Mouse (Mus musculus) intestine, postnatal 0 days (tissue): ENCODE measurements around the gene Fbrs. TPM values are rescaled to one million over a fixed set of nuclear protein-coding genes. Genes with fewer than 3 reads are reported as not detected.
A peak's percentile ranks its signal among the peaks of the same experiment; 100 is the strongest.
"Not testable (repeated sequence)": the region's sequence is repeated elsewhere in the genome, so short reads cannot be mapped to it uniquely, and the experiment has no call there.

Experiments used
- ATAC-seq: fragments of 200-750 bp; cut with Nextera tagmentation; 2 replicates; pipeline ENCODE4 v1.8.0; 2017; ENCODE audit warnings: mild to moderate bottlenecking, moderate TSS enrichment, moderate library complexity
- H3K27ac ChIP-seq: fragments of 300-500 bp; sonication (generic); 2 replicates; pipeline ENCODE4 v1.5.1; 2014; ENCODE audit warnings: mild to moderate bottlenecking, low read depth, low read length, moderate library complexity
- H3K27me3 ChIP-seq: fragments of 300-500 bp; sonication (generic); replicated peaks from 2 replicates; pipeline ENCODE4 v1.6.1; 2014; ENCODE audit warnings: low read length, mixed read lengths; ENCODE audit not compliant: control insufficient read depth, insufficient read depth
- H3K36me3 ChIP-seq: fragments of 300-500 bp; sonication (generic); 2 replicates; pipeline ENCODE4 v1.6.1; 2014; ENCODE audit warnings: mild to moderate bottlenecking, moderate library complexity; ENCODE audit not compliant: control insufficient read depth, insufficient read depth
- H3K4me1 ChIP-seq: fragments of 300-500 bp; sonication (generic); replicated peaks from 2 replicates; pipeline ENCODE4 v1.6.1; 2014; ENCODE audit warnings: antibody characterized with exemption, low read length, mixed read lengths; ENCODE audit not compliant: control insufficient read depth, insufficient read depth
- H3K4me2 ChIP-seq: fragments of 300-500 bp; sonication (generic); replicated peaks from 2 replicates; pipeline ENCODE4 v1.6.1; 2014; ENCODE audit warnings: low read depth, mild to moderate bottlenecking, moderate library complexity
- H3K4me3 ChIP-seq: fragments of 300-500 bp; sonication (generic); 2 replicates; pipeline ENCODE4 v1.5.1; 2014; ENCODE audit warnings: low read depth, low read length
- H3K9ac ChIP-seq: fragments of 300-500 bp; sonication (generic); 2 replicates; pipeline ENCODE4 v1.6.1; 2014; ENCODE audit warnings: mild to moderate bottlenecking, low read depth, low read length
- H3K9me3 ChIP-seq: fragments of 300-500 bp; sonication (generic); 2 replicates; pipeline ENCODE4 v1.6.1; 2016; ENCODE audit warnings: mixed run types; ENCODE audit not compliant: control insufficient read depth
- CTCF ChIP-seq: sonication (generic); IDR thresholded peaks from 2 replicates; pipeline ENCODE4 v1.5.1; 2016; ENCODE audit warnings: low read depth, mild to moderate bottlenecking, control low read depth, antibody characterized with exemption, moderate library complexity
- WGBS: fragments of 180-500 bp; shearing (Covaris S2); extraction: QIAGEN DNeasy Blood & Tissue Kit; methylation state at CpG from one replicate; pipeline ENCODE4 v1.1.7; 2014; 5-methylcytosine and 5-hydroxymethylcytosine counted together
- polyA plus RNA-seq: library from polyadenylated mRNA; unstranded; fragments of >200 nt; fragmentation: Nextera tagmentation; extraction: Ambion mirVana; gene quantifications from 2 replicates; pipeline ENCODE4 v1.2.1, GENCODE M21; 2015

Fbrs gene
- polyA plus RNA-seq, 1 experiment from 2014 or later: 8.1 TPM

DNA sequence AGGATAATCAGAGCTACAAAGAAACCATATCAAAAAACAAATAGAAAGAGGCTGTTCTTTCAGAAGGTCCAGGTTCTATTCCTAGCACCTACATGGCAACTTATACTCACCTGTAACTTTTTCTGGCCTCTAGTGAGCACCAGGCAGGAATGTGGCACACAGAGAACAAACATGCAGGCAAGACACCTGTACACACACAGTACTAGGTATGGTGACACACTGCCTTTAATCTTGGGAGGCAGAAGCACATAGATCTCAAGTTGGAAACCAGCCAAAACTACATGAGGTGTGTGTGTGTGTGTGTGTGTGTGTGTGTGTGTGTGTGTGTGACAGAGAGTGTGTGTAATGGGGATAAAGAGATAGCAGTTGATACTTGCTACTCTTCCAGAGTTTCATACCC lies 15.6 kb downstream of the Fbrs start:
- no peaks in the 10 kb centered on the region for H3K9me3 ChIP-seq
- no peak for TF ChIP-seq CTCF
- no peak overlapping the region for H3K27ac ChIP-seq
- no peak for ATAC-seq
- H3K4me1 ChIP-seq: no peaks in the 10 kb centered on the region
- no peak overlapping the region for H3K9ac ChIP-seq
- H3K4me2 ChIP-seq: no peak overlapping the region
- H3K36me3 ChIP-seq: peaks cover 27% of the 10 kb centered on the region
- no peak overlapping the region for H3K4me3 ChIP-seq
- H3K27me3 ChIP-seq: no peaks in the 10 kb centered on the region

DNA sequence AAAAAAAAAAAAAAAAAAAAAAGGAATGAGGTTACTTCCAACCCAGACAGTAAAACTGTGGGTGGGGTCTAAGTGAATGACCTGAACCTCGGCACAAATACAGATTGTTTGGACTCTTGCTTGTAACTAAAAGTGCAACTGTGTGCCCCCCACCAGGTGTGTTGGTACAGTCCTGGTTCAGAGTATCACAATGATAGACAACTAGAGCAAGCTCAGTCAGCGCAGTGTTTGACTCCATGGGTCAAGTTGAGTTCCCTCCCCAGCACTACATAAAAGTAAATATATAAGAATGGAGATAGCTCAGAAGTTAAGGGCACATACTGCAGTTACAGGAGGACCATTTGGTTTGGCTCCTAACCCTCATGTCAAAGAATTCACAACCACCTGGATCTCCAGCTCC lies 18.4 kb downstream of the Fbrs start:
- Histone ChIP-seq H3K36me3 (0 out of 2 replicates have a peak, but pooled peaks cover under 1% of the 10 kb centered on the region), H3K27me3 (no peaks in the 10 kb centered on the region), H3K4me1 (no peaks in the 10 kb centered on the region), H3K9ac (no peak overlapping the region), H3K27ac (no peak overlapping the region), H3K4me2 (no peak overlapping the region), H3K4me3 (no peak overlapping the region), H3K9me3 (no peaks in the 10 kb centered on the region)
- no peak for ATAC-seq
- TF ChIP-seq CTCF: no peak
- 57% methylated on average over 2 of the region's 2 CpGs for WGBS

DNA sequence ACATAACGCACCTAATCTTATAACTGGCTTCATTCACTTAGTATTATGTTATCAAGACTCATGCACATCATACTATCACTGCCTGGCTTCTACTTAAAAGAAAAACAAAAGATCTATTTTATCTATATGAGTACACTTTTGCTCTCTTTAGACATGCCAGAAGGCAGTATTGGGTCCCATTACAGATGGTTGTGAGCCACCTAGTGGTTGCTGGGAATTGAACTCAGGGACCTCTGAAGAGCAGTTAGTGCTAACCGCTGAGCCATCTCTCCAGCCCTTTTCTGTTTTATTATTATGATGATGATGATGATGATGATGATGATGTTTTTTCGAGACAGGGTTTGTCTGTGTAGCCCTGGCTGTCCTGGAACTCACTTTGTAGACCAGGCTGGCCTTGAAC lies 19.4 kb downstream of the Fbrs start:
- Histone ChIP-seq H3K27ac (no peak overlapping the region), H3K4me3 (no peak overlapping the region), H3K4me2 (no peak overlapping the region), H3K9me3 (no peaks in the 10 kb centered on the region), H3K27me3 (no peaks in the 10 kb centered on the region), H3K9ac (no peak overlapping the region), H3K4me1 (no peaks in the 10 kb centered on the region), H3K36me3 (no peaks in the 10 kb centered on the region)
- ATAC-seq: no peak
- peak; percentile 72 for TF ChIP-seq CTCF
- WGBS: 44% methylated on average over 3 of the region's 3 CpGs

DNA sequence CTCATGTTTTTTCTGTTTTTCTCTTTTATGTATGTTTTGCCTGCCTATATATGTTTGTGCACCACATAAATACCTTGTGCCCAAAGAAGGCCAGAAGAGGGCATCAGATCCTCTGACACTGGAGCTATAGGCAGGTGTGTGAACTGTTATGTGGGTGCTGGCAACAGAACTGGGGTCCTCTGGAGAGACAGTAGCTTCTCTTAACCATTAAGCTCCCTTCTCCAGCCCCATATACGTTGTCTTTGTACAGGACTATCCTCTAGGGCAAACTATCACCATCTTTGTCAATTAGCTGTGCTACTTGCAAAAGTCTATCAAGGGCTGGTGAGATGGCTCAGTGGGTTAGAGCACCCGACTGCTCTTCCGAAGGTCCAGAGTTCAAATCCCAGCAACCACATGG lies 29.3 kb downstream of the Fbrs start:
- Histone ChIP-seq H3K36me3 (no peaks in the 10 kb centered on the region), H3K27ac (no peak overlapping the region), H3K4me2 (no peak overlapping the region), H3K4me3 (no peak overlapping the region), H3K27me3 (no peaks in the 10 kb centered on the region), H3K9me3 (no peaks in the 10 kb centered on the region), H3K4me1 (no peaks in the 10 kb centered on the region), H3K9ac (no peak overlapping the region)
- no peak for TF ChIP-seq CTCF
- 96% methylated on average over 3 of the region's 3 CpGs for WGBS
- ATAC-seq: no peak

DNA sequence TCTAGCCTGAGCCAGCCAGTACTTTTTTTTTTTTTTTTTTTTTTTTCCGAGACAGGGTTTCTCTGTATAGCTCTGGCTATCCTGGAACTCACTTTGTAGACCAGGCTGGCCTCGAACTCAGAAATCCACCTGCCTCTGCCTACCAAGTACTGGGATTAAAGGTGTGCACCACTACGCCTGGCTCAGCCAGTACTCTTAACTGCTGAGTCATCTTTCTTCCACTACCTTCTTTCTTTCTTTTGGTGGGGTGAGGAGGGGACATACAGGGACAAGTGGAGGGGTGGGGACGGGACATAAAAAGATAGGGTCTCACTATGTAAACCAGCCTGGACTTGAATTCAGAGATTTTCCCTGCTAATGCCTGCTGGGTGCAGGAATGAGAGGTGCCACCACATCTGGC lies 30.8 kb downstream of the Fbrs start:
- not testable (repeated sequence) for H3K4me1 ChIP-seq

DNA sequence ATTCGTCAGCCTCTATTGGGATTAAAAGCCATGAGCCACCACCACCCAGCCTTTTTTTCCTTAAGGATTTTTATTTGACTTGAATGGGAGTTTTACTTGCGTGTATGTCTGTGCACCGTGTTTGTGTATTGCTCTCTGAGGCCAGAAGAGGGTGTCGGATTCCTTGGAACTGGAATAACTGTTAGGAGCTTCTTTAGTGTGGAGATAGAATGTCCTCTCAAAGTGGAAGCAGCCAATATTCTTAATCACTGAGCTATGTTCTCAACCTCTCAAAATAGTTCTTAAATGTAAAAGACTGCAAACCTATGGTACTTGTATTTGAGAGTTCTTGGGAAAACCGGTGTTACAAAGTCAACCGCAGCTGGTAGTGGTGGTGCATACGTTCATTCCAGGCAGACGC lies 32.2 kb downstream of the Fbrs start:
- H3K4me3 ChIP-seq: peak overlapping the region; percentile 78
- H3K9me3 ChIP-seq: no peaks in the 10 kb centered on the region
- H3K4me2 ChIP-seq: peak overlapping the region; percentile 69
- H3K27me3 ChIP-seq: no peaks in the 10 kb centered on the region
- peak overlapping the region; percentile 99; the same call in 1 of the 2 replicates for H3K27ac ChIP-seq
- peaks cover 10% of the 10 kb centered on the region for H3K36me3 ChIP-seq
- 27% methylated on average over 8 of the region's 8 CpGs for WGBS
- peak; percentile 51 for TF ChIP-seq CTCF
- no peaks in the 10 kb centered on the region for H3K4me1 ChIP-seq
- no peak overlapping the region for H3K9ac ChIP-seq
- no peak for ATAC-seq

More for the DNA sequence above, 30.8 kb downstream of the Fbrs start:
- not testable (repeated sequence) for H3K9me3 ChIP-seq, H3K9ac ChIP-seq, ATAC-seq, H3K27ac ChIP-seq, H3K4me3 ChIP-seq, H3K4me2 ChIP-seq, H3K36me3 ChIP-seq, H3K27me3 ChIP-seq
- WGBS: 86% methylated on average over 3 of the region's 4 CpGs

DNA sequence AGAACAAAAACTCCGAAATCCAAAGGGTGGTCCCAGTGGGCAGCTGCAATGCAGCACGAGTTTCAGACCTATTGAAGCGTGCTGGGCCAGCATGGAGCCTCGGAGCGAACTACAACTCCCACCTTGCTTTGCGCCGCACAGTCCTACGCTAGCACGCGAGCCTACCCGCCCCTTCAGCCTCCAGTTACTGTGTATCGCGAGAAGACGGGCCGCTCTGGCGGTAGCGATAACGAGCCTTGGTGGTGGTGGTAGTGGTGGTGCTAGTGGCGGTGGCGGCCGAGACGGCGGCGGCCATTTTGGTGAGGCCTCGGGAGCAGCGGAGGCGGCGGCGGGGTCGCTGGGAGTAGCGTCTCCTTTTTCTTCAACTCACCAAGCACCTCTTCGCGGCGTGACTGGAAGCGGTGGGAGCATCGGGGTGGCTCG lies 32.8 kb downstream of the Fbrs start, which contains the start of gene Srcap:
Srcap (plus strand) TSS at position 176 of the 423 bp plus-strand sequence.
- under 1% methylated on average over 37 of the region's 37 CpGs for WGBS
- peak within 1 kb of the TSS; percentile 94 for H3K9ac ChIP-seq
- H3K27ac ChIP-seq: peak within 1 kb of the TSS; percentile 99
- no peak for TF ChIP-seq CTCF
- peaks cover 15% of the 10 kb centered on the region for H3K36me3 ChIP-seq
- no peaks in the 10 kb centered on the region for H3K4me1 ChIP-seq
- no peaks in the 10 kb centered on the region for H3K27me3 ChIP-seq
- peak within 1 kb of the TSS; percentile 78 for H3K4me3 ChIP-seq
- peak; percentile 93 for ATAC-seq
- H3K4me2 ChIP-seq: peak within 1 kb of the TSS; percentile 69
- H3K9me3 ChIP-seq: no peaks in the 10 kb centered on the region
